ENCODE assay signal across 8 mouse cellular contexts in the genomic region with DNA sequence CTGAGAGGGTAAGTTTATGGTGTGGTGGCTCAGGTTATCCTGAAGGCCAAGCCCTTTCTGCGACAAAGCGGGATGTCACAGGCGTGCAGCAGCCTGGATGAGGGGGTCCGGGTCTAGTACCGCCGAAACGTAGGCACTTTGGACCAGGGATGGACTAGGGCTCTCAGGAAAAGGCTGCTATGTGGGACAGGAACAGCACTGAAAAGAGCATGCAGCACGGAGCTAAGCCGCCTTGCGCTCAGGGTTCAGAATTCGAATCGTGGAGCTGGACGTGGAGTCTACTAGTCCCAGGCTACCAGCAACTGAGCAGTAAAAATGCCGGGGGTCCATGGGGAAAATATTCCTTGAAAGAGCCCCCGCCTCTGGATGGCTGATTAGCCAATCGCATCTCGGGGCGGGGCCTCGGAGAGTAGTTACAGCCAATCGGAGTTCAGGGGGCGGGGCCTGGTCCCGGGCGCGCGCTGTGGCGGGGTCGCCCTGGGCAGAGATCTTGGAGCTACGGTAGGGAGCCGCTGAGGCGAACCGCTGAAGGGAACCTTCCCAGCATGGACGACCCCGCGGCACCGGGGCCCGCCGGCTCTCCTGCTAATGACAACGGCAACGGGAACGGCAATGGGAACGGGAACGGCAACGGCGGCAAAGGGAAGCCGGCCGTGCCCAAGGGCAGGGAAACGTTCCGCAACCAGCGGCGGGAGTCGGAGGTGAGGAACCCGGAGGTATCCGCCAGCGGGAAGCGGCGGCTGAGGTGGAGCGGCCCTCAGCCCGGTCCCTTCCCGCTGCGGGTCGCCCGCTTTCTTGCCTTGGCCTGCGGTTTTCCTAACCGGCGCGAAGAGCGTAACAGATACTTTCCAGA. TPM values are rescaled to one million over a fixed set of nuclear protein-coding genes. Genes with fewer than 3 reads are reported as not detected.
DNase-seq lines count a peak whose midpoint lies in the region; ATAC-seq lines count a peak whose summit lies in the region.

A gene (plus strand): TSS at position 483 of the 853 bp plus-strand sequence.

- peak; percentile 98 for ATAC-seq in embryonic facial prominence, embryonic 12.5 days (ENCODE audit: insufficient number of reproducible peaks, insufficient read depth, low FRiP score, low TSS enrichment)
- peak; percentile 99 for ATAC-seq in midbrain, embryonic 12.5 days (ENCODE audit: low FRiP score, low read depth)

- no peaks in the 10 kb centered on the region for H3K9me3 ChIP-seq in embryonic facial prominence, embryonic 12.5 days
- H3K9me3 ChIP-seq in limb, embryonic 10.5 days (replicated peaks), result no peaks in the 10 kb centered on the region
- no peaks in the 10 kb centered on the region for H3K9me3 ChIP-seq in midbrain, embryonic 12.5 days

- DNase-seq in 3T3-L1 (ENCODE audit: low read depth, low spot score), result peak; percentile 74
- peak; percentile 95 to 98 for DNase-seq in adrenal gland, postnatal 36 days
- DNase-seq in heart, adult 18-20 months, result peak; percentile 94 to 97
- DNase-seq in kidney, adult 18-20 months, result peak; percentile 95
- peak; percentile 96 for DNase-seq in limb, embryonic 10.5 days (ENCODE audit: low spot score)
- peak; percentile 64 for DNase-seq in skeletal muscle tissue, adult 2 months (ENCODE audit: low read depth, low spot score)

- H3K4me1 ChIP-seq in embryonic facial prominence, embryonic 12.5 days, result 0 out of 2 replicates have a peak, but pooled peaks cover 3% of the 10 kb centered on the region
- peaks cover 19% of the 10 kb centered on the region for H3K4me1 ChIP-seq in limb, embryonic 10.5 days
- H3K4me1 ChIP-seq in midbrain, embryonic 12.5 days, result peaks cover 3% of the 10 kb centered on the region; the same call in 1 of the 2 replicates

- H3K36me3 ChIP-seq in embryonic facial prominence, embryonic 12.5 days, result no peaks in the 10 kb centered on the region
- no peaks in the 10 kb centered on the region for H3K36me3 ChIP-seq in limb, embryonic 10.5 days
- H3K36me3 ChIP-seq in midbrain, embryonic 12.5 days, result no peaks in the 10 kb centered on the region

- H3K4me2 ChIP-seq in embryonic facial prominence, embryonic 12.5 days (replicated peaks), result peak within 1 kb of the TSS; percentile 92
- H3K4me2 ChIP-seq in midbrain, embryonic 12.5 days (replicated peaks), result peak within 1 kb of the TSS; percentile 94

- WGBS in embryonic facial prominence, embryonic 12.5 days, result under 1% methylated on average over 65 of the region's 67 CpGs
- under 1% methylated on average over 67 of the region's 67 CpGs for WGBS in limb, embryonic 10.5 days
- 1% methylated on average over 67 of the region's 67 CpGs for WGBS in midbrain, embryonic 12.5 days

- H3K27me3 ChIP-seq in embryonic facial prominence, embryonic 12.5 days, result peaks cover 18% of the 10 kb centered on the region
- H3K27me3 ChIP-seq in limb, embryonic 10.5 days (ENCODE audit: low read depth, poor library complexity, severe bottlenecking), result peaks cover 55% of the 10 kb centered on the region
- H3K27me3 ChIP-seq in midbrain, embryonic 12.5 days, result peaks cover 35% of the 10 kb centered on the region

- H3K9ac ChIP-seq in embryonic facial prominence, embryonic 12.5 days, result peak within 1 kb of the TSS; percentile 53
- peak within 1 kb of the TSS; percentile 63 for H3K9ac ChIP-seq in midbrain, embryonic 12.5 days (replicated peaks)

- H3K4me3 ChIP-seq in embryonic facial prominence, embryonic 12.5 days, result peak within 1 kb of the TSS; percentile 68
- H3K4me3 ChIP-seq in limb, embryonic 10.5 days, result peak within 1 kb of the TSS; percentile 64
- peak within 1 kb of the TSS; percentile 65 for H3K4me3 ChIP-seq in midbrain, embryonic 12.5 days

- H3K27ac ChIP-seq in embryonic facial prominence, embryonic 12.5 days, result no peak within 1 kb of the TSS
- H3K27ac ChIP-seq in limb, embryonic 10.5 days, result peak within 1 kb of the TSS; percentile 26; the same call in 1 of the 2 replicates
- no peak within 1 kb of the TSS; the same call in 1 of the 2 replicates for H3K27ac ChIP-seq in midbrain, embryonic 12.5 days (replicated peaks)

RNA-seq across cellular contexts. Expression of the gene that starts here (rescaled TPM):
- total RNA-seq in adrenal gland, postnatal 36 days (2021), result 1 to 10 TPM; 1.2 to 1.4 TPM
- polyA plus RNA-seq in embryonic facial prominence, embryonic 12.5 days (2016; fragmentation: Nextera tagmentation; extraction: Ambion mirVana), result 1.0 and 1.1 TPM in 2 replicates
- 10 to 100 TPM; 53.5 to 55.1 TPM for total RNA-seq in heart, adult 18-20 months (2021)
- polyA plus RNA-seq in limb, embryonic 10.5 days (2016; fragmentation: Nextera tagmentation; extraction: Ambion mirVana), result 0.60 and 0.95 TPM in 2 replicates
- polyA plus RNA-seq in midbrain, embryonic 12.5 days (2016; fragmentation: Nextera tagmentation; extraction: Ambion mirVana), result 0.84 and 0.96 TPM in 2 replicates

Comparison
In these comparisons a context has a peak if more than half of its experiments do, and no peak if none do; other contexts are left out.
1. RNA of the gene that starts here (total RNA-seq): 53.5 to 55.1 TPM in heart, adult 18-20 months; 1.2 to 1.4 TPM in adrenal gland, postnatal 36 days; every median in the first group is over 10 times any median in the second.
2. Peak in DNase-seq, H3K4me3 ChIP-seq and H3K27ac ChIP-seq in limb, embryonic 10.5 days; RNA of the gene not detected or under 1 TPM.
3. Peak in ATAC-seq, H3K4me3 ChIP-seq, H3K9ac ChIP-seq and H3K4me2 ChIP-seq in midbrain, embryonic 12.5 days; RNA of the gene not detected or under 1 TPM.
4. Peak in every context shown above with its lines, with median percentiles within 50 percentile points of each other: DNase-seq and H3K4me3 ChIP-seq.